Mouse (Mus musculus) gastrocnemius, adult 2 months (tissue): ENCODE results near the gene Olfml1. TPM values are rescaled to one million over a fixed set of nuclear protein-coding genes. Genes with fewer than 3 reads are reported as not detected.

Source experiments
- DNase-seq: peaks from one replicate; pipeline ENCODE4 v3.0.0; 2022
- H3K27ac ChIP-seq: fragments of 200-600 bp; 2 replicates; pipeline ENCODE4 v1.8.1; 2022; ENCODE audit warnings: mild to moderate bottlenecking
- H3K4me3 ChIP-seq: fragments of 200-600 bp; 2 replicates; pipeline ENCODE4 v1.8.1; 2022; ENCODE audit warnings: mild to moderate bottlenecking, moderate library complexity
- CTCF ChIP-seq: fragments of 200-600 bp; IDR thresholded peaks from 2 replicates; pipeline ENCODE4 v1.8.1; 2022; ENCODE audit warnings: antibody characterized with exemption, mild to moderate bottlenecking, moderate library complexity
- intact Hi-C: fragments of 180-260 bp; cut with DNase I; formaldehyde crosslinking; loops from one replicate; pipeline ENCODE4 v1.15.1; 2025
- total RNA-seq, 2 experiments: library from RNA; stranded (reverse); gene quantifications; 2 replicates each; pipeline ENCODE4 v1.2.3; 2021

Gene Olfml1
- total RNA-seq, 2 experiments from 2014 or later = 2.0 to 2.6 TPM

GRCm38 (mm10) chr7:107597956-107598355, 30.7 kb downstream of the Olfml1 start:
- Histone ChIP-seq H3K27ac (peak overlapping the region; percentile 25; the same call in 1 of the 2 replicates), H3K4me3 (no peak overlapping the region)
- no peak for TF ChIP-seq CTCF
- intact Hi-C loops = loop anchor here (5.0 kb wide), 1 partner anchor 39 kb away; no protein-coding TSS in a partner anchor
- DNase-seq = no peak

- no peak for TF ChIP-seq CTCF
- Histone ChIP-seq H3K4me3 (no peak overlapping the region), H3K27ac (no peak overlapping the region)
- intact Hi-C loops = no loop called here
- no peak for DNase-seq
Measured at GRCm38 (mm10) chr7:107600651-107601050, 33.4 kb downstream of the Olfml1 start.

- TF ChIP-seq CTCF = no peak
- Histone ChIP-seq H3K27ac (peak overlapping the region; percentile 40; the same call in 1 of the 2 replicates), H3K4me3 (no peak overlapping the region)
- intact Hi-C loops = no loop called here
- no peak for DNase-seq
Measured at GRCm38 (mm10) chr7:107602505-107602904, 35.3 kb downstream of the Olfml1 start.

- intact Hi-C loops = no loop called here
- no peak for TF ChIP-seq CTCF
- no peak for DNase-seq
- Histone ChIP-seq H3K27ac (peak overlapping the region; percentile 48; the same call in 1 of the 2 replicates), H3K4me3 (no peak overlapping the region)
Measured at GRCm38 (mm10) chr7:107602913-107603312, 35.7 kb downstream of the Olfml1 start.

GRCm38 (mm10) chr7:107607766-107608165, 40.5 kb downstream of the Olfml1 start:
- intact Hi-C loops = no loop called here
- no peak overlapping the region for H3K27ac ChIP-seq
- H3K4me3 ChIP-seq = no peak overlapping the region
- no peak for DNase-seq
- no peak for TF ChIP-seq CTCF

- no peak for DNase-seq
- Histone ChIP-seq H3K27ac (no peak overlapping the region), H3K4me3 (no peak overlapping the region)
- intact Hi-C loops = no loop called here
- no peak for TF ChIP-seq CTCF
Measured at GRCm38 (mm10) chr7:107609622-107610255, 42.5 kb downstream of the Olfml1 start.

DNA sequence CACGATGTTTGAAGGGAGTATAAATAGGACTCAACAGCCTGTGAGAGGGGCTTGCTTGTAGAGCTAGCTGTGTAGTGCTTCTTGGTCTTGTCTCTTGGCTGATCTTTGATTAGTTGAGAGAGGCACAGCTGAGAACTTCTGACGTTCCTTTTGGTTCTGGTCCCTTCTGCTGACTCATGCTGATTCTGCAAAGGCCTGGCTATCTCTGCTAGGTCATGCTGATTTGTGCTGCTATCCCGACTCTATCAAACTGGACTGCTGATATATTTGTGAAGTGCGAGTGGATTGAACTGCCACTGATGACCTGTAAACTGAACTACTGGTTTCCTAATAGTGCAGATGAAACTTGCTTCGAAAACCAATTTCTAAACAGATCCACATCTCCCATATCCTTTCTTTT, 43.6 kb downstream of the Olfml1 start:
- intact Hi-C loops = no loop called here
- Histone ChIP-seq H3K4me3 (no peak overlapping the region), H3K27ac (peak overlapping the region; percentile 24; the same call in 1 of the 2 replicates)
- TF ChIP-seq CTCF = no peak
- no peak for DNase-seq

DNA sequence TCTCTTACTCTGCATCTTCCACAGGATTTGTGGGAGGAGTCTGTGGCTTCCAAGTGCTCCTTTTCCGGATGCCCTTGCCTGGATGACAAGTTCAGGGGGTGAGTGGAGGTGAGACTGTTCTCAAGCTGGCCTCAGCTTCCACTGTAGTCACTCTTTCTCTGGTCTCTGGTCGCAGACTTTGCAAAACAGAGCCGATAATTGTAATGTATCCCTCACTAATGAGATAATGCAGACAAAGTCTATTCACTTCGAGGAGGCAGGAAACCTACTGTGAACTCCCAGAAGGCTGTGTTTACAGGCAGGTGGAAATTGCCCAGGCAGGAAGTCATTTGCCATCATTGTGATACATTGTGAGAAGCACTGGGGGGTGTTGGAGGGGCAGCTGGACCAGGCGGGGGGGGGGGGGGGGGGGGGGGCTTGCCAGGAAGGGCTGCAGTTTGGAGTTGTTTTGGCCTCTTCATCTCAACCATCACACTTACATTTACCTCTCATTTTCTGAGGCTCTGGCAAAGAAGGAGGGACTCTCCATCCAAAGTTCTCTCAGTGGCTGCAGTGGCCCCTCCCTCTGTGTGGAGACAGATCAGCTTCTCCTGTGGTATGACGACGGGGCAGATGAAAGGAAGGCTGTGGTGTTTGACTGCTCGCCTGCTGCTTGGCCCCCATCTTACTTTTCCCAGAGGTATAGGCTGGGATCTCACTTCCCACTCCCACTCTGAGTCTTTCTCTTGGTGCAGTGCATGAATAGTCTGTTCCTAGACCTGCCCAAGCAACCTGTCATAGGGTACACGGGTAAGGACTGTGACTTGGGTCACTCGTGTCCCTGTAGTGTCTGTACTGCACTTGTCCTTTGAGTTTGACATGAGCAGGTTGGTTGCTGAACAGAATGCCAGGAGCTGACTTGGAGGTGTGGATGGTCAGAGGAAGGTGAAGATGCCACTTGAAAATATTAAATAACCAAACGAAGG, 51.1 kb downstream of the Olfml1 start:
- TF ChIP-seq CTCF = no peak
- Histone ChIP-seq H3K27ac (peak overlapping the region; percentile 48), H3K4me3 (no peak overlapping the region)
- intact Hi-C loops = no loop called here
- DNase-seq = no peak

- peak overlapping the region; percentile 48 for H3K27ac ChIP-seq
- intact Hi-C loops = no loop called here
- no peak overlapping the region for H3K4me3 ChIP-seq
- peak; percentile 46 for DNase-seq
- TF ChIP-seq CTCF = no peak
Measured at GRCm38 (mm10) chr7:107619225-107619624, 52.0 kb downstream of the Olfml1 start.

- no peak for DNase-seq
- Histone ChIP-seq H3K27ac (peak overlapping the region; percentile 44; the same call in 1 of the 2 replicates), H3K4me3 (no peak overlapping the region)
- intact Hi-C loops = no loop called here
- TF ChIP-seq CTCF = no peak
Measured at GRCm38 (mm10) chr7:107620137-107620536, 52.9 kb downstream of the Olfml1 start.

DNA sequence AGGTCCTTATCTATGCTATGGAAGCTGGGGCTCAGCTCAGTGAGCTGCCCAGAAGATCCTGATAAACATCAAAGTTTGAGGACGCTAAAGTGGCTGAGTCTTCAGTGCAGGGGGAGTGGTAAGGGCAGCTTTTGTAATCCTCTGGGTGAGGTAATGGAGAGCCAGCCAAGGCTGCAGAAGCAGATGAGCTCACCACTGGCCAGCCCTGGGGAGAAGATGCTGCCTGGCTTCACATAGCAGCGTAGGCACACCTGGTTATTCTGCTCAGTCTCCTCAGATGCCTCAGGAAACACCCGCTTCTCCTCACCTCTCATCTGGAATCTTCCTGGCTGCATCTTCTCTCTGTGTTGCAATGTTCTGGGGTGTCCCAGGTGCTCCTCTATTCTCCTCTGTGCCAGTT, 57.2 kb downstream of the Olfml1 start:
- no peak for DNase-seq
- no peak overlapping the region for H3K4me3 ChIP-seq
- intact Hi-C loops = no loop called here
- H3K27ac ChIP-seq = no peak overlapping the region
- TF ChIP-seq CTCF = no peak

- TF ChIP-seq CTCF = no peak
- intact Hi-C loops = no loop called here
- Histone ChIP-seq H3K27ac (peak within 1 kb of the TSS; percentile 56), H3K4me3 (no peak within 1 kb of the TSS)
- no peak for DNase-seq
Measured at GRCm38 (mm10) chr7:107625061-107625460, 57.8 kb downstream of the Olfml1 start, which contains the start of gene 5330417H12Rik. Gene 5330417H12Rik, minus strand, starts transcription at chr7:107625161.

- H3K27ac ChIP-seq = peak overlapping the region; percentile 56
- no peak for TF ChIP-seq CTCF
- intact Hi-C loops = no loop called here
- no peak for DNase-seq
- no peak overlapping the region for H3K4me3 ChIP-seq
Measured at GRCm38 (mm10) chr7:107625781-107626180, 58.5 kb downstream of the Olfml1 start.
